Mouse (Mus musculus): ENCODE measurements around the gene Vav1. TPM values are rescaled to one million over a fixed set of nuclear protein-coding genes. Genes with fewer than 3 reads are reported as not detected.

Gene Vav1
- 13.1 and 14.1 TPM in 2 replicates for polyA plus RNA-seq (2015; fragmentation: Nextera tagmentation; extraction: Ambion mirVana)

- TF ChIP-seq EP300 (IDR thresholded peaks at IDR 0.05; ENCODE audit: low read depth) (no peak), CTCF (IDR thresholded peaks at IDR 0.05; ENCODE audit: low read depth) (no peak)
- no peaks in the 10 kb centered on the region for H3K9me3 ChIP-seq (ENCODE audit: low read length)
- peak within 1 kb of the TSS; percentile 57 for H3K4me3 ChIP-seq (ENCODE audit: low read depth, low read length)
- WGBS (ENCODE audit: insufficient replicate concordance): 18% methylated on average over 26 of the region's 26 CpGs
- DNase-seq: peak; percentile 83
- ATAC-seq: peak; percentile 40
- no peaks in the 10 kb centered on the region for H3K27me3 ChIP-seq (ENCODE audit: insufficient read depth, low read length)
- H3K9ac ChIP-seq (replicated peaks): peak within 1 kb of the TSS; percentile 67
- no peaks in the 10 kb centered on the region for H3K36me3 ChIP-seq (replicated peaks; ENCODE audit: insufficient read depth, low read length)
- peaks cover 27% of the 10 kb centered on the region for H3K4me1 ChIP-seq (ENCODE audit: insufficient read depth)
- peak within 1 kb of the TSS; percentile 58 for H3K4me2 ChIP-seq (ENCODE audit: low read depth, low read length)
- peak within 1 kb of the TSS; percentile 91 for H3K27ac ChIP-seq (ENCODE audit: low read depth)
These were observed at the start of gene Vav1 for GRCm38 (mm10) chr17:57278943-57279590. Gene Vav1, plus strand, starts transcription at chr17:57279100.

GRCm38 (mm10) chr17:57229851-57230727, 48.8 kb upstream of the Vav1 start:
- no peak for DNase-seq
- no peak for TF ChIP-seq EP300 (IDR thresholded peaks at IDR 0.05; ENCODE audit: low read depth)
- no peak for TF ChIP-seq CTCF (IDR thresholded peaks at IDR 0.05; ENCODE audit: low read depth)
- no peak overlapping the region for H3K4me3 ChIP-seq (ENCODE audit: low read depth, low read length)
- ATAC-seq: no peak
- peak overlapping the region; percentile 42 for H3K4me2 ChIP-seq (ENCODE audit: low read depth, low read length)
- H3K4me1 ChIP-seq (ENCODE audit: insufficient read depth): peaks cover 37% of the 10 kb centered on the region
- H3K27ac ChIP-seq (ENCODE audit: low read depth): peak overlapping the region; percentile 95
- 46% methylated on average over 15 of the region's 15 CpGs for WGBS (ENCODE audit: insufficient replicate concordance)
- no peaks in the 10 kb centered on the region for H3K9me3 ChIP-seq (ENCODE audit: low read length)
- no peak overlapping the region for H3K9ac ChIP-seq (replicated peaks)
- peaks cover 14% of the 10 kb centered on the region for H3K36me3 ChIP-seq (replicated peaks; ENCODE audit: insufficient read depth, low read length)
- no peaks in the 10 kb centered on the region for H3K27me3 ChIP-seq (ENCODE audit: insufficient read depth, low read length)

GRCm38 (mm10) chr17:57230728-57231125, 48.2 kb upstream of the Vav1 start:
- DNase-seq (peak; percentile 70), ATAC-seq (peak; percentile 21)
- 26% methylated on average over 6 of the region's 6 CpGs for WGBS (ENCODE audit: insufficient replicate concordance)
- no peak overlapping the region for H3K9ac ChIP-seq (replicated peaks)
- no peak overlapping the region for H3K4me3 ChIP-seq (ENCODE audit: low read depth, low read length)
- H3K4me2 ChIP-seq (ENCODE audit: low read depth, low read length): peak overlapping the region; percentile 42
- no peaks in the 10 kb centered on the region for H3K27me3 ChIP-seq (ENCODE audit: insufficient read depth, low read length)
- peak overlapping the region; percentile 95 for H3K27ac ChIP-seq (ENCODE audit: low read depth)
- H3K36me3 ChIP-seq (replicated peaks; ENCODE audit: insufficient read depth, low read length): peaks cover 14% of the 10 kb centered on the region
- H3K4me1 ChIP-seq (ENCODE audit: insufficient read depth): peaks cover 35% of the 10 kb centered on the region
- TF ChIP-seq CTCF (IDR thresholded peaks at IDR 0.05; ENCODE audit: low read depth) (no peak), EP300 (IDR thresholded peaks at IDR 0.05; ENCODE audit: low read depth) (no peak)
- H3K9me3 ChIP-seq (ENCODE audit: low read length): no peaks in the 10 kb centered on the region

GRCm38 (mm10) chr17:57231321-57231771, 47.6 kb upstream of the Vav1 start:
- H3K4me2 ChIP-seq (ENCODE audit: low read depth, low read length): peak overlapping the region; percentile 42

GRCm38 (mm10) chr17:57232200-57232599, 46.7 kb upstream of the Vav1 start:
- H3K36me3 ChIP-seq (replicated peaks; ENCODE audit: insufficient read depth, low read length): peaks cover 21% of the 10 kb centered on the region
- no peak overlapping the region for H3K4me3 ChIP-seq (ENCODE audit: low read depth, low read length)
- peak overlapping the region; percentile 95 for H3K27ac ChIP-seq (ENCODE audit: low read depth)
- ATAC-seq (no peak), DNase-seq (no peak)
- H3K4me1 ChIP-seq (ENCODE audit: insufficient read depth): peaks cover 35% of the 10 kb centered on the region
- TF ChIP-seq CTCF (IDR thresholded peaks at IDR 0.05; ENCODE audit: low read depth) (no peak), EP300 (IDR thresholded peaks at IDR 0.05; ENCODE audit: low read depth) (no peak)
- WGBS (ENCODE audit: insufficient replicate concordance): 73% methylated on average over 1 of the region's 1 CpGs
- no peak overlapping the region for H3K9ac ChIP-seq (replicated peaks)
- peak overlapping the region; percentile 10; the same call in 1 of the 2 replicates for H3K4me2 ChIP-seq (ENCODE audit: low read depth, low read length)
- no peaks in the 10 kb centered on the region for H3K27me3 ChIP-seq (ENCODE audit: insufficient read depth, low read length)
- H3K9me3 ChIP-seq (ENCODE audit: low read length): no peaks in the 10 kb centered on the region

More at GRCm38 (mm10) chr17:57231321-57231771, 47.6 kb upstream of the Vav1 start:
- no peaks in the 10 kb centered on the region for H3K27me3 ChIP-seq (ENCODE audit: insufficient read depth, low read length)
- peak overlapping the region; percentile 95 for H3K27ac ChIP-seq (ENCODE audit: low read depth)
- ATAC-seq (no peak), DNase-seq (no peak)
- no peak overlapping the region for H3K9ac ChIP-seq (replicated peaks)
- peaks cover 18% of the 10 kb centered on the region for H3K36me3 ChIP-seq (replicated peaks; ENCODE audit: insufficient read depth, low read length)
- H3K4me3 ChIP-seq (ENCODE audit: low read depth, low read length): no peak overlapping the region
- H3K9me3 ChIP-seq (ENCODE audit: low read length): no peaks in the 10 kb centered on the region
- TF ChIP-seq EP300 (IDR thresholded peaks at IDR 0.05; ENCODE audit: low read depth) (no peak), CTCF (IDR thresholded peaks at IDR 0.05; ENCODE audit: low read depth) (no peak)
- peaks cover 35% of the 10 kb centered on the region for H3K4me1 ChIP-seq (ENCODE audit: insufficient read depth)

GRCm38 (mm10) chr17:57233038-57233437, 45.9 kb upstream of the Vav1 start:
- TF ChIP-seq EP300 (IDR thresholded peaks at IDR 0.05; ENCODE audit: low read depth): peak; percentile 81
- TF ChIP-seq CTCF (IDR thresholded peaks at IDR 0.05; ENCODE audit: low read depth): no peak
- ATAC-seq (peak; percentile 78), DNase-seq (peak; percentile 80)
- Histone ChIP-seq H3K9ac (replicated peaks) (peak overlapping the region; percentile 66; the same call in 1 of the 2 replicates), H3K9me3 (ENCODE audit: low read length) (no peaks in the 10 kb centered on the region), H3K27ac (ENCODE audit: low read depth) (peak overlapping the region; percentile 95), H3K36me3 (replicated peaks; ENCODE audit: insufficient read depth, low read length) (peaks cover 30% of the 10 kb centered on the region), H3K4me3 (ENCODE audit: low read depth, low read length) (peak overlapping the region; percentile 48), H3K27me3 (ENCODE audit: insufficient read depth, low read length) (no peaks in the 10 kb centered on the region), H3K4me2 (ENCODE audit: low read depth, low read length) (peak overlapping the region; percentile 70), H3K4me1 (ENCODE audit: insufficient read depth) (peaks cover 35% of the 10 kb centered on the region)
- WGBS (ENCODE audit: insufficient replicate concordance): 37% methylated on average over 7 of the region's 7 CpGs
